Mouse (Mus musculus) right cerebral cortex, postnatal 10 days (tissue): Measurements from ENCODE around the gene Gtpbp1.

Source experiments
- DNase-seq, 2 experiments: peaks; one replicate each; pipeline ENCODE4 v3.0.0; 2021; ENCODE audit warnings: low spot score in 2 of 2

Gene Gtpbp1

DNA sequence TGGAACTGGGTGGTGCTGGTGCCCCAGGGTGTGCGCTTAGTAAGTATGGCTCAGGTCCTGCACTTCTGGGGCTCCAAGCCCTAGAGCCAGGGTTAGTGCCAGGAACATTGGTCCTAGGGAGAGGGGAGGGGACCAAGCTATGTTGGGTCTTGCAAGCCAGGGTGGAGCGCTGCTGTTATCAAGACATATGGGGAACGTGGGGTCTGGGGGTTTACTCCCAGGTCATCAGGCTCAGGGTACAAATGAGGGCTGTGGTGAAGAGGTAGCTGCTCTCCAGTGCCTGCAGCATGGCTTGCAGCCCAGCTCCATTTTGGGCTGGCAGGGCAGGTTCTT lies 62.7 kb downstream of the Gtpbp1 start:
- peak in 1 of 2 experiments; percentile 32 for DNase-seq

DNA sequence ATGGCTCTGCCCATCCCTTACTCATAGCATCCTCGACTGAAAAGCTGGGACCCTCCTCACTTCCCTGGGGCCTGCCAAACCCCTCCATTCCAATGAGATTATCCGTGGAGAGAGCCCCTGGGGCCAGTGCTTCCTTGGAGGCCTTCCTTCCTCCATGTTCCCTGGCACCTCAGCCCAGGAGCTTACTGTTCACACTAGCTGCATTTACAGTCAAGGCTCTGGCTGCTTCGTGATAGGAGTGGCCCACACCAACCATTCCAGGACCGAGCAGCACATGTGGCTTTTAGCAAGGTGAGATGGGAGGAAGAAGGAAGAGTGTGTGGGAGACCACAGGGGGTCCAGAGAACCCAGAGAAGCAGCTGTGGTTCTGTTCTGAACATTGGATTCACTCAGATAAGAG lies 63.2 kb downstream of the Gtpbp1 start:
- no peak for DNase-seq

DNA sequence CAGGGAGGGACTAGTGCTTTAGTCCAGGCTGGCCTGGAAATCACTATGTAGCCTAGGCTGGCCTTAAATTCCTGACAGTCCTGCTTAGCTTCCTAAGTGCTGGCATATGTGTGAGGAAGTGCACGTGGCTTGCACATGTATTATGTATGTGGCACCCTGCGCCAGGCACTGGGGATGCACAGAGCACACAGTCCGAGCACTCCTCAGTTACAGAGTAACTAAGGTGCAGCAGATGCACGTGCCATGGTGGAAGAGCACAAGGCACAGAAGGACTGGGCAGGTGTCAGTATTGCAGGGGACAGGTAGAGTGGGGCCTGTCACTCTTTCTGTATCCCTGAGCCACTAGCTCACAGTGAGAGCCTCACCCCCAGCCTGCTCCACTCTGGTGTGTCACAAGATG lies 64.5 kb downstream of the Gtpbp1 start:
- DNase-seq, result no peak

DNA sequence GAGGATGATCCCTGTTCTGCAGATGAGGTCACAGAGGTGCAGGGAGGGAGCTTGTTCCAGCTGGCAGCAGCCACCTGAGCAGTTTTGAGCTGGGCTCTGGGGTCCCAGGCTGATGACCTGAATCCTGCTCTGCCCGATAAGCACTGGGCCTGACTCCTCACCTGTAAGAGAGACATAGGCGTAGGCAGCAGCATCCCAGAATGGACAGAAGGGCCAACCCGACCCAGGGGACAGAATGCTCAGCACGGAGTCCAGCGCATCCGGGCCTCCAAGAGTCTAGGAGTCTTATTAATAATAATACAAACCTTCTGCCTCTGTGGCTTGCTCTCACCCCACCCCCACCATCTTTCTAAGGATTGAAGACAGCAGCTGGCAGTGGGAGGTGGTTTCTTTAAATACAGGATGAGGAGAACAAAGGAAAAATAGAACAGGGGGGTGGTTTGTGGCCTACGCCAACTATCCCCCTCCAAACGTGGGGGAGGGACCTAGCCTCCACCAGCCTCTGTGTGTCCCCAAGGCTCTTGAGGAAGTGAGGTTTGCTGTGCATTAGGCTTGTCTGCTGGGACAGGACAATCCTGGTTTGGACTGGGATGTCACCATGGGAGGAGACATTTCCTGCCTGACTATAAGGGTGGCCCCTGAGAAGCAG lies 65.5 kb downstream of the Gtpbp1 start:
- DNase-seq, result peak; percentile 64 to 72

DNA sequence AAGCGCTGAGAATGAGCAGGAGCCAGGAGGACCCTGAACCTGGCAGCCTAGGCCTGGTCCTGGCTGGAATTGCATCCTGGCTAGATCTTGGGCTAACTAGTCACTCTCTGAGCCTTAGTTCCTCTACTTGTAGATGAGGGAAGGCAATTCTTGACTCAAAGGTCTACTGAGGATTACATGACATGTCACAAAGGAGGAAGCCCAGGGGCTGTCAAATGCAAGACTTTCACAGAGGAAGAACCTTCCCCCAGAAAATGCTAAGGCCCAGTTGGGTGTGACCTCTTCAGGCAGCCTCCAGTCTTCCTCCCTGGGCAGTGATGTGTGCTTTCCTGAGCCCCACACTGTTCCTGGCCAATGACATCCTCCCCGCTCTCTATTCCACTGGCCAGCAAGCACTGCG lies 66.5 kb downstream of the Gtpbp1 start:
- peak in 1 of 2 experiments; percentile 19 for DNase-seq

DNA sequence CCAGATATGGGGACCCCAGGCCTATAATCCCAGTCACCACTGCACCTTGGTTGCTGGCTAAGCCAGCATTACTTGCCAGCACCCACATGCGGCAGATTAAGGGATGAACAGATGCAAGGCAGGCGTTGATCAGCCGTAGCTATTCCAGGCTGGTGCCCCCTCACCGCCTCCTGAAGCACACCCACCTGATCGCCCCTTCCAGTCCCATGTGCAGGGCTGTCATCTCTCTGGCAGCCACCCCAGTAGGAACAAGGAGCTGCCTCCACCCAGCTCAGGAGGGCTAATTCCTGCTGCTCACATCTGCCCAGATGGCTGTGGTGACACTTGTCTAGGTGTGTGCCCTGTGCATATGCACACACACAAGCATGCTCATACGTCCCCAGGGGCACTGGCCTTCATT lies 70.3 kb downstream of the Gtpbp1 start:
- DNase-seq, result peak in 1 of 2 experiments; percentile 52

DNA sequence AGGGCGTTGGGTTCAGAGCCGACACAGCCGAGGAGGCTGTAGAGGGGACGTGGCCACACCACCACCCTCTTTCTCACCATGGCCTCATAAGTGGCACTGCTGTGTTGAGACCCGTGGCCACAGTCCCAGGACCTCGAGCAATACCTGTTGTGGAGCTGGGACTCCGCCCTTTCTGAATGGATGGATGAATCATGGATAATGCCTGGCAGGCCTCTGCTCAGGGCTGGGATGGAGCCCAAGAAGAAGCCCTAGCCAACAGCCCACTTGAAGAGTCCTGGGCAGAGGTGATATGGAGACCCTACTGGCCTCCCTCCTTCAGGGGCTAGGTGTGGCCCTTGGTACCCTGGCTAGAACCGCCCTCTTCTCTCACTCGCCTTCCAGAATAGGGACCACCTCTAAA lies 72.4 kb downstream of the Gtpbp1 start:
- DNase-seq, result peak in 1 of 2 experiments; percentile 20

DNA sequence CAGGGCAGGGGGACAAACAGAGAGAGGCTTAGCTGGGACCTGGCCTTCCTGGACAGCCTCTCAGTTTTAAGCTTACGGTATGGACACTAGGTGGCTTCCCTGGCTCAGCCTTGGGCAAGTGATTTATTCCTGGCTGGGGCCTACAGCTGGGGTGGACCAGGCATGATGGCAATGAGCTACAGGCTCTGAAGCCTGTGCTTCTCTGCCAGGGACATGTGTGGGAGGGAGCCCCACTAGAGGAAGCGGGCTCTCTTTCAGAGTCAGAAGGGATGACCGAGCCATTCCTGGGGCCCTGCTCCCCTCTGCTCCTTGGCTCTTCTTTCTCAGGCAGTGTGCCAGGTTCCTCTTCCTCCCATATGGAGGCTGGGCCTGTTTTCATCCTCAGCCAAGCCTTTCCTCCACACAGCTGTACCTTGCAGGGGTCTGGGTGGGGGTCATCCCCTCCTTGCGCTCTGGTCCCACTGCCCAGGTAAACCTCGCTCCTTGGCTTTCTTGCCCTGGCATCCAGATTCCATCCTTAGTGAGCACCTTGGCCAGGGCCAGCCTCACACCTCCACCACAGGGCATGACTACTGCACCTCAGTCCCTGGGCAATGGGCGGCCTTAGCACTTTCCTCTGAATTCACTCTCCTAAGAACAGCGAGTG lies 73.1 kb downstream of the Gtpbp1 start:
- peak; percentile 41 to 43 for DNase-seq

DNA sequence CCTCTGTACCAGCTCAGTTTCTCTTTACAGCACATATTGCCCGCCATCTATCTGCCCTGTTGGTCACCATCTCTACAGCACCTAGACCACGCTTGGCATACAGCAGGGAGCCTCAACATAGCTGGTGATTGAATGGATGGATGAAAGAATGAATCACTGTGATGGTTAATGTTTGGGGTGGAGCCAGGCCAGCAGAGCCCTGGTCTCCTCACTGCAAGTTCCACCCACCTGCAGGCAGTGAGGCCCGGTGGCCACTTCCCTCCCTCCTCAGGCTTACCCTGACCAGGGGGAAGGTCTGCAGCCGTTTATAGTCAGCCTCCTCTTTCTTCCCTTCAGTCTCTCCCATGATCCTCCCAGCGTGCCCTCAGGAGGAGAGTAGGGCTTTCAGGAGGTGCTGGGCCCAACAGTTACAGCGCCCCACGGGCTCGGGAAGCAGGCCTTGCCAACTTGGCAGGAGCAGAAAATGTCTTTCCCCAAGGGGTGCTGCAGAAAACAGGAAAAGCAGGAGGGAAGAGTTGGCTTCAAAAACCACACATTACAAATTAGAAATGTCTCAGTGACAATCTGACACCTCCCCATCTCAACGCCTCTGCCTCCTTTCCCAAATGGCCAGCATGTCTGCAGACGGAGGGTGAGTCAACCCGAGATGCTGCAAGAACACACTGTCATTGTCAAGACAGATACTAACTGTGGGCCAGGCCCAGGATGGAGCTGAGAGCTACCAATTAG lies 74.1 kb downstream of the Gtpbp1 start:
- DNase-seq, result peak; percentile 57 to 72

DNA sequence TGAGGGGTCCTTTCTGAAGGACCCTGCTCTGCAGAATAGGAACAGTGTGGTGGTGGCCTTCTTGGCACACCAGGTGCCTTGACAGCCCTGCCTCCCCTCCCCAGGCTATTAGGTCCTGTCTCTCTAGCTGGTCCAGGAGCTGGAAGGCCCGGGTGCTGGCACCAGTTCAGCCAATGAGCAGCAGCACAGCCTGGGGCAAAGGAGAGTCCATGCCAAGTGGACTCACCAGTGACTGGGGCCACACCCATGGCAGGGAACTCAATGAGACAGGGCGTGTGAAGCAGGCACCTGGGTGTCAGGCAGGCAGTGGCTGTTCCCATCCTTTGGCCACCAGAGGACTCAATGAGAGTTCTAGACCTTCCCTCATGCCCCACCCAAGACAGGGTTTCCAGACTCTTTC lies 74.7 kb downstream of the Gtpbp1 start:
- peak; percentile 51 to 59 for DNase-seq

DNA sequence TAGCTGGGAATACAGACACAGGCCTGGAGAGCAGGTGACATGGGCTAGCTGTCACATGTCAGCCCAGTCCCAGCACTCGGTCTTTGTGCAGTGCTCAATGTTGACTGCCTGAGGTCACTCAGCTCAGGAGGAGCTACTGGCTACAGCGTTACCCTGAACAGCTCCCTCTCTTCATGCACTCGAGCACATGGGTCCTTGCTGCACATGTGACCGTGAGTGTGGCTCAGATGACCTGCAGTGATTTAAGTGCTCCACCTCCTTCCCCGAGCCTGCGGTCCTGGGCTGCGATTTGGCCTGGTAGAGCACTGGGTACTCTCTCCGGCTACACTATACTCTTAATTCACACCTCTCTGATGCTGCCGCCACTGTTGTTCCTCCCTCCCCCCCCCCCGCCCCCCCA lies 75.5 kb downstream of the Gtpbp1 start:
- DNase-seq, result peak in 1 of 2 experiments; percentile 20

DNA sequence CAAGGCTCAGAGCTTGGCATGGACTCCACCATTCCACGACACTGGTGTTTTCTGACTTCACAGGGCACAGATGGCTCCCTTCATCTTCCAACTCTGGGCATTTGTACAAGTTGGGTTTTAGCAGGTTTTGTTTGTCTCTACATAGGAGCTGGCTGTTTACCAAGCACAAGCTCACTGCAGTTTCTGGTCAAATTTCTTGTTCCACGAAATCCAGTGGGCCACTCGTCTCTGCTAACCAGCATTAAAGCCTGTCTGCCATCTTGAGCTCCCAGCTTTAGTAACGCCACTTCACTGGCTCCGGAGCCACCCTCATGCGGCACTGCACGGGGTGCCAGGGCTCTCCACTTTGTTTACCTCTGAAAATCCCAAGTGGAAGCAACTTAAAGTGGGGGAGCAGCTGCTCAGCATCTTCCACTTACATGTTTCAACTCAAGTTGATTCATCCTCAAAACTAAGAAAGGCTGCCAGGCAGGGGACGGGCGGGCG lies 76.0 kb downstream of the Gtpbp1 start:
- DNase-seq, result peak; percentile 50 to 67

DNA sequence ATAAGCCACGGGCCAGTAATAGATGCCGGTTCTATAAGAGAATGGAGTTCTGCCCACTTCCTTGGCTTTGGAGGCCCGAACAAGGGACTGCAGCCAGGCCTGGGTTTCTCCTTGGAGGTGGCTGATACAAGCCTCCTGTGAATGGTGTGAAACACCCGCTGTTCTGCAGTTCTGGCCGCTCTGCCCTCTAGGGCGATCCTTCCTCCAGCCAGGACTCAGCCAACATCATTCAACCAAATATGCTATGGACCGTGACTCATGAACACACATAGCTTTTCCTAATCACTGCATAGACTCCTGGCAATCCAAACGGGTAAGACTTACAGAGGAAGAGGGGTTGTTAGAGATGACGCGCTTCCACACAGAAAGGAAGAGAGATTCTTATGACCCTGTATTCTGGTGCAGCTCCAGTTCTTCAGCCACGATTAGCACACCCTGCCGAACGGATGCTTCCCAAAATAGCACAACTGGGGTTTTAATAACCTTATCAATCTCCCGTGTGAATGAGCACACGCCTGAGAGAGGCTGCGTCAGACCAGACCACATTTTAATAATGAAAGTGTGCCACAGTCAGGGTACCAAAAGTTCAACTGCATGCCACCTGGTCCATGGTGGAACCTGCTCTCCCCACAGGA lies 76.8 kb downstream of the Gtpbp1 start:
- DNase-seq, result peak in 1 of 2 experiments; percentile 17

DNA sequence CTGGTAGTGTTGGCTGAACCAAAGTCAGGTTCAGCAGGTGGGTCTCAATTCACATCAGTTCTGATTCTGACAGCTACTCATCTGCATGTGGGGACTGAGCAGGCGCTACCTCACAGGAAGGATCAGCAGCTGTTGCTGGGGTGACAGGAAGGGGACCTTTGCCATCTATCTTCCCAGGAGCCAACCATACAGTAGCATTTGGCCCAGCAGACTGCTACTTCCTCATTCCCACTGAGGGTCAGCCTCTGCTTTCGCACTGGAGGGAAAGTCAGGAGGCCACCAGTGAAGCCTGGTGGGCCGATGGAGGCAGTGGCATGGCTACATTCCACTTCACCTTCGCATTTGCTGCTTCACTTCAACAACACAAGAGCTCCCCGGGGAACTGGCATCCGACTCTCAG lies 77.7 kb downstream of the Gtpbp1 start:
- DNase-seq, result peak in 1 of 2 experiments; percentile 27

DNA sequence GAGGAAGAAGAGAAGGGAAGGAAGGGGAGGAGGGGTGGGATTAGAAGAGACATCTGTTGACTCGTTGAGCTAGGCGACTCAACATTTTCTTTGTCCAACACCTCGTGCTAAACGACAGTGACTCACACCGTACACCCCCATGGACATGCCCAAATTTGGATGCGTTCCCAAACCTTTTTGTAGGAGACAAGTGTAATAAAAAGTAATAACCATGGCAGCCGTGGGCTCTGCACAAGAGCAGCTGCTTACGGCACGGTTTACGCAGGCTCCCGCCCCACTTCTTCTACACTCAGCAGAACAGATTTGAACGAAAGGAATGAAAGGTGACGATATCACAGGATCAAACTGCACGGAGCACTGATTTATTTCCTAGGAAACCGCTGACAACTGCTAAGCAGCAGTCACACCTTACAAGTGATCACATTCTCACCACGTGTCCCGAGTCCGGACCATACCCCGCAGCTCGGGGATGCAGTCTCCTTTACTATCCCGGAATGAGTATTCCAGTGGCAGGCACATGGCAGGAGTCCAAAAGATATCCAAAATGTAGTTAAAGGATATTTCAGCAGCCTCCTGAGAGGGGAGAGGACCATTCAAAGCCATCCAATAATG lies 80.1 kb downstream of the Gtpbp1 start:
- DNase-seq, result peak; percentile 54 to 74
